Mouse (Mus musculus): ENCODE results near the gene Pcf11. TPM values are rescaled to one million over a fixed set of nuclear protein-coding genes. Genes with fewer than 3 reads are reported as not detected.

The Pcf11 gene
- polyA plus RNA-seq, 1 experiment = 27.1 TPM

GRCm38 (mm10) chr7:92647790-92648189, 21.9 kb downstream of the Pcf11 start:
- Histone ChIP-seq H3K4me1 (ENCODE audit: control insufficient read depth, insufficient read depth, low read length) (no peaks in the 10 kb centered on the region), H3K27ac (ENCODE audit: insufficient read depth, low read length) (no peak overlapping the region), H3K4me3 (ENCODE audit: insufficient read depth, low read length) (no peak overlapping the region)
- TF ChIP-seq CTCF (IDR thresholded peaks at IDR 0.05; ENCODE audit: extremely low read depth, insufficient read depth, low read length) = no peak
- no peak for TF ChIP-seq POLR2A (IDR thresholded peaks at IDR 0.05; ENCODE audit: extremely low read depth, insufficient read depth, low read length)

- Histone ChIP-seq H3K27ac (ENCODE audit: insufficient read depth, low read length) (no peak overlapping the region), H3K4me1 (ENCODE audit: control insufficient read depth, insufficient read depth, low read length) (no peaks in the 10 kb centered on the region), H3K4me3 (ENCODE audit: insufficient read depth, low read length) (no peak overlapping the region)
- TF ChIP-seq POLR2A (IDR thresholded peaks at IDR 0.05; ENCODE audit: extremely low read depth, insufficient read depth, low read length) (no peak), CTCF (IDR thresholded peaks at IDR 0.05; ENCODE audit: extremely low read depth, insufficient read depth, low read length) (no peak)
These were observed 27.4 kb downstream of the Pcf11 start for GRCm38 (mm10) chr7:92642358-92642757.

- no peak overlapping the region for H3K27ac ChIP-seq (ENCODE audit: insufficient read depth, low read length)
- TF ChIP-seq CTCF (IDR thresholded peaks at IDR 0.05; ENCODE audit: extremely low read depth, insufficient read depth, low read length) (no peak), POLR2A (IDR thresholded peaks at IDR 0.05; ENCODE audit: extremely low read depth, insufficient read depth, low read length) (no peak)
- H3K4me1 ChIP-seq (ENCODE audit: control insufficient read depth, insufficient read depth, low read length) = no peaks in the 10 kb centered on the region
- H3K4me3 ChIP-seq (ENCODE audit: insufficient read depth, low read length) = peak overlapping the region; percentile 93; the same call in 1 of the 2 replicates
These were observed 31.7 kb downstream of the Pcf11 start for GRCm38 (mm10) chr7:92638050-92638449.

- peak within 1 kb of the TSS; percentile 59; the same call in 1 of the 2 replicates for H3K27ac ChIP-seq (ENCODE audit: insufficient read depth, low read length)
- TF ChIP-seq CTCF (IDR thresholded peaks at IDR 0.05; ENCODE audit: extremely low read depth, insufficient read depth, low read length) = no peak
- TF ChIP-seq POLR2A (IDR thresholded peaks at IDR 0.05; ENCODE audit: extremely low read depth, insufficient read depth, low read length) = peak; percentile 83
- H3K4me3 ChIP-seq (ENCODE audit: insufficient read depth, low read length) = peak within 1 kb of the TSS; percentile 93
- no peaks in the 10 kb centered on the region for H3K4me1 ChIP-seq (ENCODE audit: control insufficient read depth, insufficient read depth, low read length)
These were observed 32.6 kb downstream of the Pcf11 start, which contains the start of gene Ankrd42 for GRCm38 (mm10) chr7:92637021-92637625. Gene Ankrd42, minus strand, starts transcription at chr7:92637142.

GRCm38 (mm10) chr7:92636295-92637011, 33.3 kb downstream of the Pcf11 start:
- TF ChIP-seq POLR2A (IDR thresholded peaks at IDR 0.05; ENCODE audit: extremely low read depth, insufficient read depth, low read length) (no peak), CTCF (IDR thresholded peaks at IDR 0.05; ENCODE audit: extremely low read depth, insufficient read depth, low read length) (no peak)
- Histone ChIP-seq H3K4me3 (ENCODE audit: insufficient read depth, low read length) (peak overlapping the region; percentile 93), H3K27ac (ENCODE audit: insufficient read depth, low read length) (no peak overlapping the region), H3K4me1 (ENCODE audit: control insufficient read depth, insufficient read depth, low read length) (no peaks in the 10 kb centered on the region)

- TF ChIP-seq CTCF (IDR thresholded peaks at IDR 0.05; ENCODE audit: extremely low read depth, insufficient read depth, low read length) (peak; percentile 48; the same call in 1 of the 2 replicates), POLR2A (IDR thresholded peaks at IDR 0.05; ENCODE audit: extremely low read depth, insufficient read depth, low read length) (no peak)
- no peaks in the 10 kb centered on the region for H3K4me1 ChIP-seq (ENCODE audit: control insufficient read depth, insufficient read depth, low read length)
- no peak overlapping the region for H3K4me3 ChIP-seq (ENCODE audit: insufficient read depth, low read length)
- no peak overlapping the region for H3K27ac ChIP-seq (ENCODE audit: insufficient read depth, low read length)
These were observed 39.6 kb downstream of the Pcf11 start for GRCm38 (mm10) chr7:92630167-92630566.

- TF ChIP-seq POLR2A (IDR thresholded peaks at IDR 0.05; ENCODE audit: extremely low read depth, insufficient read depth, low read length) (no peak), CTCF (IDR thresholded peaks at IDR 0.05; ENCODE audit: extremely low read depth, insufficient read depth, low read length) (no peak)
- Histone ChIP-seq H3K4me3 (ENCODE audit: insufficient read depth, low read length) (no peak overlapping the region), H3K4me1 (ENCODE audit: control insufficient read depth, insufficient read depth, low read length) (no peaks in the 10 kb centered on the region), H3K27ac (ENCODE audit: insufficient read depth, low read length) (no peak overlapping the region)
These were observed 45.2 kb downstream of the Pcf11 start for GRCm38 (mm10) chr7:92624488-92624887.

- TF ChIP-seq POLR2A (IDR thresholded peaks at IDR 0.05; ENCODE audit: extremely low read depth, insufficient read depth, low read length) (no peak), CTCF (IDR thresholded peaks at IDR 0.05; ENCODE audit: extremely low read depth, insufficient read depth, low read length) (no peak)
- H3K4me1 ChIP-seq (ENCODE audit: control insufficient read depth, insufficient read depth, low read length) = no peaks in the 10 kb centered on the region
- no peak overlapping the region for H3K4me3 ChIP-seq (ENCODE audit: insufficient read depth, low read length)
- no peak overlapping the region for H3K27ac ChIP-seq (ENCODE audit: insufficient read depth, low read length)
These were observed 58.9 kb downstream of the Pcf11 start for GRCm38 (mm10) chr7:92610830-92611229.

GRCm38 (mm10) chr7:92604961-92605360, 64.8 kb downstream of the Pcf11 start:
- Histone ChIP-seq H3K4me3 (ENCODE audit: insufficient read depth, low read length) (no peak overlapping the region), H3K4me1 (ENCODE audit: control insufficient read depth, insufficient read depth, low read length) (no peaks in the 10 kb centered on the region), H3K27ac (ENCODE audit: insufficient read depth, low read length) (no peak overlapping the region)
- TF ChIP-seq CTCF (IDR thresholded peaks at IDR 0.05; ENCODE audit: extremely low read depth, insufficient read depth, low read length) = no peak
- no peak for TF ChIP-seq POLR2A (IDR thresholded peaks at IDR 0.05; ENCODE audit: extremely low read depth, insufficient read depth, low read length)

Other genes with a start within 250 kb of the Pcf11 start
- gene Ccdc90b, start 108.8 kb downstream of the Pcf11 start, polyA plus RNA-seq (2012; rRNA removed) = 16.8 and 18.2 TPM in 2 replicates
- gene Ankrd42, start 32.8 kb downstream of the Pcf11 start, polyA plus RNA-seq (2012; rRNA removed) = 11.8 and 14.0 TPM in 2 replicates
- gene Rab30, start 71.7 kb upstream of the Pcf11 start, polyA plus RNA-seq (2012; rRNA removed) = 15.3 and 15.4 TPM in 2 replicates
- gene Ddias, start 204.3 kb upstream of the Pcf11 start, polyA plus RNA-seq (2012; rRNA removed) = 0.30 and 0.35 TPM in 2 replicates
- gene Prcp, start 204.5 kb upstream of the Pcf11 start, polyA plus RNA-seq (2012; rRNA removed) = 11.2 and 11.3 TPM in 2 replicates

All from cortical plate, adult 2 months (tissue).